Mouse (Mus musculus): ENCODE data around the gene Fbxl19.

- TF ChIP-seq CTCF (IDR thresholded peaks at IDR 0.05; ENCODE audit: low read depth): no peak
- TF ChIP-seq EP300 (IDR thresholded peaks at IDR 0.05; ENCODE audit: low read depth): no peak
Observed at GRCm38 (mm10) chr7:127718339-127718738, 26.0 kb upstream of the Fbxl19 start.
